18 mouse cellular contexts compared by ENCODE assay signal in genomic region chr9:58584323-58584722, GRCm38 (mm10). TPM values are rescaled to one million over a fixed set of nuclear protein-coding genes. Genes with fewer than 3 reads are reported as not detected.
DNase-seq lines count a peak whose midpoint lies in the region; ATAC-seq and TF ChIP-seq lines count a peak whose summit lies in the region.
"Had no signal": no experiment of that assay in that cellular context is flagged by ENCODE, and none has a peak within 500 bp of the region (broad histone marks: within the 10 kb centered on the region; RNA-seq: fewer than 3 reads in every experiment).

No protein-coding gene starts in this region.

- peaks cover 46% of the 10 kb centered on the region for H3K79me2 ChIP-seq in MEL (ENCODE audit: control insufficient read depth, insufficient read depth, low read length, poor library complexity)

- H3K4me1 ChIP-seq in forebrain, embryonic 14.5 days (ENCODE audit: control insufficient read depth, insufficient read depth, low read length) = peaks cover 8% of the 10 kb centered on the region
- peaks cover 23% of the 10 kb centered on the region for H3K4me1 ChIP-seq in forebrain, embryonic 15.5 days
- peaks cover 8 to 13% of the 10 kb centered on the region in 2 experiments; a peak in 3 of 4 replicates for H3K4me1 ChIP-seq in MEL (ENCODE audit: control insufficient read depth in 1 of 2, insufficient read depth in 2 of 2, low read length in 2 of 2)
- H3K4me1 ChIP-seq in liver, embryonic 16.5 days (ENCODE audit: control insufficient read depth, low read depth, low read length) = peaks cover 13% of the 10 kb centered on the region

- TF ChIP-seq CTCF in left cerebral cortex, adult 2 months (IDR thresholded peaks at IDR 0.05) = no peak
- no peak for TF ChIP-seq CTCF in MEL (IDR thresholded peaks at IDR 0.05 in 2 of 3, conservative IDR thresholded peaks at IDR 0.05 in 1 of 3; ENCODE audit: control insufficient read depth in 1 of 3, insufficient read depth in 1 of 3, low read depth in 2 of 3, low read length in 3 of 3, poor library complexity in 1 of 3, severe bottlenecking in 1 of 3)

- no peak for TF ChIP-seq EP300 in MEL (IDR thresholded peaks at IDR 0.05; ENCODE audit: low read depth in 1 of 2, low read length in 2 of 2)

- ATAC-seq in forebrain, embryonic 14.5 days = no peak
- ATAC-seq in forebrain, embryonic 15.5 days (replicated peaks) = no peak
- no peak for ATAC-seq in liver, embryonic 16.5 days (ENCODE audit: low read depth)
- ATAC-seq: intestine, embryonic 15.5 days had no signal

- no peak overlapping the region for H3K9ac ChIP-seq in forebrain, embryonic 14.5 days (ENCODE audit: low read length)
- H3K9ac ChIP-seq in forebrain, embryonic 15.5 days (replicated peaks) = no peak overlapping the region
- H3K9ac ChIP-seq in MEL (ENCODE audit: control insufficient read depth, low read depth, low read length, poor library complexity, severe bottlenecking) = no peak overlapping the region
- H3K9ac ChIP-seq in liver, embryonic 16.5 days (ENCODE audit: low read depth, low read length) = no peak overlapping the region
- H3K9ac ChIP-seq: heart, embryonic 15.5 days; intestine, embryonic 15.5 days had no signal

- TF ChIP-seq POLR2A in MEL (IDR thresholded peaks at IDR 0.05; ENCODE audit: control insufficient read depth in 1 of 2, insufficient read depth in 1 of 2, low read depth in 1 of 2, low read length in 2 of 2, poor library complexity in 1 of 2) = no peak

- H3K27me3 ChIP-seq in forebrain, embryonic 14.5 days (replicated peaks; ENCODE audit: control insufficient read depth, insufficient read depth, low read length) = no peaks in the 10 kb centered on the region
- H3K27me3 ChIP-seq in forebrain, embryonic 15.5 days = no peaks in the 10 kb centered on the region
- no peaks in the 10 kb centered on the region for H3K27me3 ChIP-seq in MEL (ENCODE audit: control insufficient read depth in 1 of 2, insufficient read depth in 2 of 2, low read length in 2 of 2)
- H3K27me3 ChIP-seq in liver, embryonic 16.5 days (ENCODE audit: control insufficient read depth, insufficient read depth, low read depth, low read length) = no peaks in the 10 kb centered on the region
- H3K27me3 ChIP-seq: heart, embryonic 15.5 days; intestine, embryonic 15.5 days; limb, embryonic 12.5 days had no signal

- H3K4me2 ChIP-seq in forebrain, embryonic 14.5 days (ENCODE audit: low read length) = peak overlapping the region; percentile 75; the same call in 1 of the 2 replicates
- H3K4me2 ChIP-seq in forebrain, embryonic 15.5 days (replicated peaks) = no peak overlapping the region; the same call in 1 of the 2 replicates
- peak overlapping the region; percentile 43; the same call in 1 of the 2 replicates for H3K4me2 ChIP-seq in liver, embryonic 16.5 days (ENCODE audit: low read depth, low read length)

- no peak overlapping the region for H3K4me3 ChIP-seq in forebrain, embryonic 14.5 days (ENCODE audit: low read depth, low read length)
- no peak overlapping the region for H3K4me3 ChIP-seq in forebrain, embryonic 15.5 days
- H3K4me3 ChIP-seq in left cerebral cortex, adult 2 months = peak overlapping the region; percentile 95
- H3K4me3 ChIP-seq in MEL (ENCODE audit: control insufficient read depth in 1 of 2, insufficient read depth in 1 of 2, low read depth in 2 of 2, low read length in 2 of 2) = peak overlapping the region in 1 of 2 experiments; percentile 6; a peak in 1 of 4 replicates
- H3K4me3 ChIP-seq in liver, embryonic 16.5 days (ENCODE audit: low read depth, low read length) = no peak overlapping the region
- H3K4me3 ChIP-seq: intestine, embryonic 15.5 days had no signal

- DNase-seq in forebrain, embryonic 14.5 days (ENCODE audit: low spot score) = no peak
- no peak for DNase-seq in left cerebral cortex, adult 2 months (ENCODE audit: extremely low spot score in 1 of 2, low spot score in 2 of 2)
- DNase-seq in left cerebral cortex, postnatal 4 days = no peak
- no peak for DNase-seq in MEL (ENCODE audit: low read depth, low spot score)
- no peak for DNase-seq in spleen, postnatal 4 days (ENCODE audit: low spot score in 2 of 2)
- no peak for DNase-seq in ovary, postnatal 36 days (ENCODE audit: low spot score)
- DNase-seq: cerebellum, adult 18-20 months; kidney, postnatal 14 days; lung, postnatal 4 days; retina, postnatal 1 day; spleen, adult 18-20 months had no signal

- intact Hi-C loops in left cerebral cortex, adult 2 months (cut with DNase I) = no loop called here
- intact Hi-C loops in left cerebral cortex, postnatal 4 days (cut with DNase I) = loop anchor here (5.0 kb wide), 1 partner anchor 68 kb away; no protein-coding TSS in a partner anchor

- TF ChIP-seq RAD21 in MEL (IDR thresholded peaks at IDR 0.05; ENCODE audit: low read depth, low read length) = no peak

- no peaks in the 10 kb centered on the region for H3K9me3 ChIP-seq in forebrain, embryonic 14.5 days (replicated peaks; ENCODE audit: control insufficient read depth, low read length)
- no peaks in the 10 kb centered on the region for H3K9me3 ChIP-seq in forebrain, embryonic 15.5 days
- no peaks in the 10 kb centered on the region for H3K9me3 ChIP-seq in MEL (replicated peaks; ENCODE audit: insufficient read depth, low read length)
- no peaks in the 10 kb centered on the region for H3K9me3 ChIP-seq in liver, embryonic 16.5 days (replicated peaks; ENCODE audit: control insufficient read depth, low read length)
- H3K9me3 ChIP-seq: embryonic facial prominence, embryonic 10.5 days; forebrain, embryonic 10.5 days; heart, embryonic 15.5 days; intestine, embryonic 15.5 days; limb, embryonic 12.5 days had no signal

- WGBS in forebrain, embryonic 14.5 days = 78% methylated on average over 1 of the region's 1 CpGs
- 68% methylated on average over 1 of the region's 1 CpGs for WGBS in forebrain, embryonic 15.5 days
- 78% methylated on average over 1 of the region's 1 CpGs for WGBS in liver, embryonic 16.5 days (ENCODE audit: insufficient replicate concordance)

- no peaks in the 10 kb centered on the region for H3K36me3 ChIP-seq in forebrain, embryonic 14.5 days (ENCODE audit: control insufficient read depth, insufficient read depth, low read length)
- no peaks in the 10 kb centered on the region for H3K36me3 ChIP-seq in forebrain, embryonic 15.5 days
- peaks cover 3 to 40% of the 10 kb centered on the region in 2 experiments; a peak in 3 of 4 replicates for H3K36me3 ChIP-seq in MEL (ENCODE audit: control insufficient read depth in 1 of 2, insufficient read depth in 2 of 2, low read length in 2 of 2)
- no peaks in the 10 kb centered on the region for H3K36me3 ChIP-seq in liver, embryonic 16.5 days (ENCODE audit: control insufficient read depth, insufficient read depth)
- H3K36me3 ChIP-seq: embryonic facial prominence, embryonic 10.5 days; heart, embryonic 15.5 days; intestine, embryonic 15.5 days; limb, embryonic 12.5 days had no signal

- no peak overlapping the region for H3K27ac ChIP-seq in forebrain, embryonic 14.5 days (ENCODE audit: low read depth, low read length)
- no peak overlapping the region for H3K27ac ChIP-seq in forebrain, embryonic 15.5 days (replicated peaks)
- no peak overlapping the region for H3K27ac ChIP-seq in left cerebral cortex, adult 2 months
- H3K27ac ChIP-seq in MEL (ENCODE audit: control insufficient read depth, low read depth, low read length) = no peak overlapping the region
- no peak overlapping the region for H3K27ac ChIP-seq in liver, embryonic 16.5 days (ENCODE audit: low read length)
- H3K27ac ChIP-seq: embryonic facial prominence, embryonic 10.5 days; forebrain, embryonic 10.5 days; heart, embryonic 15.5 days; intestine, embryonic 15.5 days; limb, embryonic 12.5 days had no signal

TF ChIP-seq in MEL, 35 proteins besides CTCF, POLR2A, EP300 and RAD21:
- TF ChIP-seq BHLHE40 (IDR thresholded peaks at IDR 0.05; ENCODE audit: borderline replicate concordance, low read depth, low read length) (no peak), USF1 (IDR thresholded peaks at IDR 0.05; ENCODE audit: low read depth, low read length) (peak; percentile 51)

RNA-seq across cellular contexts. Expression of gene Nptn, which starts 2.3 kb away (rescaled TPM):
- 144 and 158 TPM in 2 replicates for polyA plus RNA-seq in forebrain, embryonic 14.5 days (2014; fragmentation: Nextera tagmentation; extraction: Ambion mirVana)
- polyA plus RNA-seq in forebrain, embryonic 15.5 days (2015; fragmentation: Nextera tagmentation; extraction: Ambion mirVana) = 127 and 145 TPM in 2 replicates
- 100 to 1,000 TPM; 951 to 958 TPM for total RNA-seq in left cerebral cortex, adult 2 months (2021)
- total RNA-seq in left cerebral cortex, postnatal 4 days (2021) = 100 to 1,000 TPM; 403 to 462 TPM
- total RNA-seq in MEL (2012; rRNA removed) = 69.1 and 71.4 TPM in 2 replicates
- 100 to 1,000 TPM in 1 of 2 experiments, not detected in 1; 199 TPM for polyA plus RNA-seq in MEL (2012; ENCODE audit: insufficient read depth in 1 of 2, insufficient read length in 2 of 2, low read depth in 1 of 2, low replicate concordance in 2 of 2, missing spikeins in 1 of 2)
- polyA plus RNA-seq in liver, embryonic 16.5 days (2015; fragmentation: Nextera tagmentation; extraction: Ambion mirVana) = 85.5 and 95.0 TPM in 2 replicates

RNA-seq across cellular contexts. Expression of gene Cd276, which starts 29.1 kb away (rescaled TPM):
- polyA plus RNA-seq in forebrain, embryonic 14.5 days (2014; fragmentation: Nextera tagmentation; extraction: Ambion mirVana) = 24.6 and 28.8 TPM in 2 replicates
- 30.9 and 31.0 TPM in 2 replicates for polyA plus RNA-seq in forebrain, embryonic 15.5 days (2015; fragmentation: Nextera tagmentation; extraction: Ambion mirVana)
- 1 to 10 TPM; 7.3 to 8.0 TPM for total RNA-seq in left cerebral cortex, adult 2 months (2021)
- total RNA-seq in left cerebral cortex, postnatal 4 days (2021) = 10 to 100 TPM; 30.4 to 36.3 TPM
- 0.10 and 0.12 TPM in 2 replicates for total RNA-seq in MEL (2012; rRNA removed)
- polyA plus RNA-seq in MEL (2012; ENCODE audit: insufficient read depth in 1 of 2, insufficient read length in 2 of 2, low read depth in 1 of 2, low replicate concordance in 2 of 2, missing spikeins in 1 of 2) = 1 to 10 TPM in 1 of 2 experiments, not detected in 1; 3.6 TPM
- 1.4 and 1.6 TPM in 2 replicates for polyA plus RNA-seq in liver, embryonic 16.5 days (2015; fragmentation: Nextera tagmentation; extraction: Ambion mirVana)
